Mouse (Mus musculus) forebrain, embryonic 10.5 days (tissue): ENCODE data around the gene Nmi. TPM values are rescaled to one million over a fixed set of nuclear protein-coding genes. Genes with fewer than 3 reads are reported as not detected.

Experiments
- polyA plus RNA-seq: library from polyadenylated mRNA; unstranded; fragments of >200 nt; fragmentation: Nextera tagmentation; extraction: Ambion mirVana; gene quantifications from 2 replicates; pipeline ENCODE4 v1.2.1, GENCODE M21; 2016

Gene Nmi
- polyA plus RNA-seq, 1 experiment from 2014 or later = 5.2 TPM

Other genes starting within 250 kb of the Nmi start
- gene Rbm43, start 38.3 kb downstream of the Nmi start, polyA plus RNA-seq = 6.8 and 7.0 TPM in 2 replicates
- gene Tnfaip6, start 64.5 kb upstream of the Nmi start, polyA plus RNA-seq = 31.5 and 33.2 TPM in 2 replicates
- gene Rif1, start 99.3 kb upstream of the Nmi start, polyA plus RNA-seq = 37.4 and 38.4 TPM in 2 replicates